Mouse (Mus musculus) midbrain, embryonic 11.5 days (tissue): ENCODE measurements around the gene Klk11. TPM values are rescaled to one million over a fixed set of nuclear protein-coding genes. Genes with fewer than 3 reads are reported as not detected.

Source experiments
- ATAC-seq: fragments of 200-750 bp; cut with Nextera tagmentation; 2 replicates; pipeline ENCODE4 v1.8.0; 2017; ENCODE audit warnings: moderate TSS enrichment, moderate library complexity; ENCODE audit not compliant: low FRiP score
- DNase-seq: peaks from one replicate; pipeline ENCODE4 v3.0.0; 2015; ENCODE audit warnings: low spot score; ENCODE audit errors: missing footprints
- H3K27ac ChIP-seq: fragments of 300-500 bp; sonication (generic); 2 replicates; pipeline ENCODE4 v1.5.1; 2014; ENCODE audit warnings: low read depth, low read length
- H3K27me3 ChIP-seq: fragments of 300-500 bp; sonication (generic); 2 replicates; pipeline ENCODE4 v1.6.1; 2014; ENCODE audit warnings: mild to moderate bottlenecking, low read length, moderate library complexity, mixed read lengths; ENCODE audit not compliant: control insufficient read depth, insufficient read depth
- H3K36me3 ChIP-seq: fragments of 300-500 bp; sonication (generic); 2 replicates; pipeline ENCODE4 v1.6.1; 2014; ENCODE audit warnings: mild to moderate bottlenecking, low read length, moderate library complexity, mixed read lengths; ENCODE audit not compliant: control insufficient read depth, insufficient read depth
- H3K4me1 ChIP-seq: fragments of 300-500 bp; sonication (generic); 2 replicates; pipeline ENCODE4 v1.6.1; 2014; ENCODE audit warnings: low read length; ENCODE audit not compliant: control insufficient read depth, insufficient read depth
- H3K4me2 ChIP-seq: fragments of 300-500 bp; sonication (generic); 2 replicates; pipeline ENCODE4 v1.6.1; 2014; ENCODE audit warnings: mild to moderate bottlenecking, moderate library complexity
- H3K4me3 ChIP-seq: fragments of 300-500 bp; sonication (generic); 2 replicates; pipeline ENCODE4 v1.5.1; 2014; ENCODE audit warnings: low read depth, low read length
- H3K9ac ChIP-seq: fragments of 300-500 bp; sonication (generic); 2 replicates; pipeline ENCODE4 v1.6.1; 2014; ENCODE audit warnings: low read length
- H3K9me3 ChIP-seq: fragments of 300-500 bp; sonication (generic); 2 replicates; pipeline ENCODE4 v1.6.1; 2016; ENCODE audit warnings: low read length; ENCODE audit not compliant: control insufficient read depth
- WGBS: fragments of 180-500 bp; shearing (Covaris S2); extraction: QIAGEN DNeasy Blood & Tissue Kit; methylation state at CpG from one replicate; pipeline ENCODE4 v1.1.7; 2014; 5-methylcytosine and 5-hydroxymethylcytosine counted together
- polyA plus RNA-seq: library from polyadenylated mRNA; unstranded; fragments of >200 nt; fragmentation: Nextera tagmentation; extraction: Ambion mirVana; gene quantifications from 2 replicates; pipeline ENCODE4 v1.2.1, GENCODE M21; 2014

Gene Klk11
- polyA plus RNA-seq, 1 experiment from 2014 or later = 0.19 TPM

GRCm38 (mm10) chr7:43782275-43783265 lies 8.2 kb downstream of the Klk11 start:
- Histone ChIP-seq H3K9me3 (no peaks in the 10 kb centered on the region), H3K4me2 (peak overlapping the region; percentile 56), H3K27me3 (no peaks in the 10 kb centered on the region), H3K27ac (no peak overlapping the region), H3K4me3 (peak overlapping the region; percentile 17), H3K9ac (peak overlapping the region; percentile 57; the same call in 1 of the 2 replicates), H3K4me1 (no peaks in the 10 kb centered on the region; the same call in 1 of the 2 replicates), H3K36me3 (no peaks in the 10 kb centered on the region)
- 5% methylated on average over 36 of the region's 36 CpGs for WGBS
- peak; percentile 83 for ATAC-seq
- peak; percentile 99 for DNase-seq

GRCm38 (mm10) chr7:43785286-43785685 lies 10.9 kb downstream of the Klk11 start:
- no peaks in the 10 kb centered on the region for H3K27me3 ChIP-seq
- no peak overlapping the region for H3K4me2 ChIP-seq
- no peaks in the 10 kb centered on the region for H3K9me3 ChIP-seq
- no peak for ATAC-seq
- WGBS = 90% methylated on average over 1 of the region's 1 CpGs
- H3K4me1 ChIP-seq = no peaks in the 10 kb centered on the region; the same call in 1 of the 2 replicates
- no peak overlapping the region for H3K9ac ChIP-seq
- no peak overlapping the region for H3K27ac ChIP-seq
- no peak for DNase-seq
- no peaks in the 10 kb centered on the region for H3K36me3 ChIP-seq
- H3K4me3 ChIP-seq = no peak overlapping the region

- ATAC-seq = no peak
Observed at GRCm38 (mm10) chr7:43788096-43788495, 13.7 kb downstream of the Klk11 start.

GRCm38 (mm10) chr7:43789295-43789694 lies 14.9 kb downstream of the Klk11 start:
- H3K27me3 ChIP-seq = no peaks in the 10 kb centered on the region
- no peaks in the 10 kb centered on the region for H3K9me3 ChIP-seq
- no peak overlapping the region for H3K27ac ChIP-seq
- H3K4me1 ChIP-seq = no peaks in the 10 kb centered on the region
- H3K4me3 ChIP-seq = no peak overlapping the region
- 78% methylated on average over 2 of the region's 2 CpGs for WGBS
- ATAC-seq = no peak
- DNase-seq = no peak
- no peaks in the 10 kb centered on the region for H3K36me3 ChIP-seq
- H3K4me2 ChIP-seq = no peak overlapping the region
- H3K9ac ChIP-seq = no peak overlapping the region

More at GRCm38 (mm10) chr7:43788096-43788495, 13.7 kb downstream of the Klk11 start:
- WGBS = 76% methylated on average over 3 of the region's 3 CpGs
- H3K9ac ChIP-seq = no peak overlapping the region
- H3K4me1 ChIP-seq = no peaks in the 10 kb centered on the region
- no peaks in the 10 kb centered on the region for H3K27me3 ChIP-seq
- no peak overlapping the region for H3K4me3 ChIP-seq
- DNase-seq = no peak
- no peak overlapping the region for H3K4me2 ChIP-seq
- H3K9me3 ChIP-seq = no peaks in the 10 kb centered on the region
- no peak overlapping the region for H3K27ac ChIP-seq
- no peaks in the 10 kb centered on the region for H3K36me3 ChIP-seq

- H3K4me2 ChIP-seq = no peak within 1 kb of the TSS
- H3K36me3 ChIP-seq = no peaks in the 10 kb centered on the region
- H3K9ac ChIP-seq = no peak within 1 kb of the TSS
- 82% methylated on average over 7 of the region's 7 CpGs for WGBS
- ATAC-seq (no peak), DNase-seq (no peak)
- peaks cover 3% of the 10 kb centered on the region for H3K4me1 ChIP-seq
- H3K27ac ChIP-seq = no peak within 1 kb of the TSS
- no peaks in the 10 kb centered on the region for H3K9me3 ChIP-seq
- peaks cover 13% of the 10 kb centered on the region for H3K27me3 ChIP-seq
- no peak within 1 kb of the TSS for H3K4me3 ChIP-seq
Observed at GRCm38 (mm10) chr7:43791591-43791990, 17.2 kb downstream of the Klk11 start, which contains the start of gene Klk9. TSS of gene Klk9 (plus strand) at chr7:43791891.

- DNase-seq (no peak), ATAC-seq (no peak)
- peaks cover 16% of the 10 kb centered on the region for H3K27me3 ChIP-seq
- H3K4me2 ChIP-seq = peak overlapping the region; percentile 65
- peaks cover 6% of the 10 kb centered on the region for H3K4me1 ChIP-seq
- 0 out of 2 replicates have a peak overlapping the region, but pooled peaks have one; percentile 12 for H3K9ac ChIP-seq
- WGBS = 8% methylated on average over 8 of the region's 8 CpGs
- peak overlapping the region; percentile 34 for H3K4me3 ChIP-seq
- no peaks in the 10 kb centered on the region for H3K36me3 ChIP-seq
- no peaks in the 10 kb centered on the region for H3K9me3 ChIP-seq
- H3K27ac ChIP-seq = no peak overlapping the region
Observed at GRCm38 (mm10) chr7:43796355-43796754, 22.0 kb downstream of the Klk11 start.

GRCm38 (mm10) chr7:43797333-43797769 lies 22.9 kb downstream of the Klk11 start, which contains the start of gene Klk8:
TSS of gene Klk8 (plus strand) at chr7:43797577.
- no peaks in the 10 kb centered on the region for H3K36me3 ChIP-seq
- WGBS = 1% methylated on average over 28 of the region's 28 CpGs
- H3K9ac ChIP-seq = peak within 1 kb of the TSS; percentile 28; the same call in 1 of the 2 replicates
- H3K27ac ChIP-seq = no peak within 1 kb of the TSS
- H3K4me1 ChIP-seq = peaks cover 6% of the 10 kb centered on the region
- H3K27me3 ChIP-seq = peaks cover 16% of the 10 kb centered on the region
- peak within 1 kb of the TSS; percentile 34 for H3K4me3 ChIP-seq
- DNase-seq (peak; percentile 90), ATAC-seq (peak; percentile 59; the same call in 1 of the 2 replicates)
- no peaks in the 10 kb centered on the region for H3K9me3 ChIP-seq
- H3K4me2 ChIP-seq = peak within 1 kb of the TSS; percentile 65

GRCm38 (mm10) chr7:43797844-43798462 lies 23.5 kb downstream of the Klk11 start:
- peak overlapping the region; percentile 34; the same call in 1 of the 2 replicates for H3K4me3 ChIP-seq
- ATAC-seq (no peak), DNase-seq (no peak)
- H3K9me3 ChIP-seq = no peaks in the 10 kb centered on the region
- H3K27ac ChIP-seq = no peak overlapping the region
- 39% methylated on average over 13 of the region's 13 CpGs for WGBS
- peaks cover 16% of the 10 kb centered on the region for H3K27me3 ChIP-seq
- H3K4me1 ChIP-seq = peaks cover 6% of the 10 kb centered on the region
- H3K9ac ChIP-seq = no peak overlapping the region
- H3K36me3 ChIP-seq = no peaks in the 10 kb centered on the region
- H3K4me2 ChIP-seq = peak overlapping the region; percentile 65
